Mouse (Mus musculus) liver, postnatal 0 days (tissue): ENCODE results near the gene Ctla2a.
"Not testable (repeated sequence)": the region's sequence is repeated elsewhere in the genome, so short reads cannot be mapped to it uniquely, and the experiment has no call there.

ENCODE experiments used
- CTCF ChIP-seq: sonication (generic); IDR thresholded peaks from 2 replicates; pipeline ENCODE4 v1.5.1; 2016; ENCODE audit warnings: antibody characterized with exemption, low read depth
- EP300 ChIP-seq: IDR thresholded peaks from 2 replicates; pipeline ENCODE4 v1.6.1; 2016; ENCODE audit warnings: antibody characterized with exemption, low read depth, mild to moderate bottlenecking

DNA sequence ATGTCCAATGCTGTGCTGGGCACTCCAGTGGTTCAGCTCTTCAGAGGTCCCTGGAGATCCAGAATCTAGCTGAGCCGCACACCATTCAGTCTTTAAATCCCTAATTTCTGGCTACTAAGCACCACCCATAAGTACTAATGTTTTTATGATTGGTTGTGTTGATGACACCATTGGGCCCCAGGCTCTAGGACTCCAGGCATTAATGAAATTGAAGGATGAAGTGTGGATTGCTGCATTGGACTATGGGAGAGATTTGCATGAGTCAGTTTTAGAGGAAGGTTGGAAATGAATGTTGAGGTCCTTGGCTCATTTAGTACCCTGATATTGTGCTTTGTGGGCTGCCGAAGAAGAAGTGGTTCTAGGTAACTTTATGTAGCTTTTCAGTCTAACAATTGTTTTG, 31.6 kb downstream of the Ctla2a start, which contains the start of gene Tpbpb:
- TF ChIP-seq CTCF, EP300: not testable (repeated sequence)
